Mouse (Mus musculus) ES-Bruce4 (cell line): ENCODE measurements around the gene Hist2h2aa2. TPM values are rescaled to one million over a fixed set of nuclear protein-coding genes. Genes with fewer than 3 reads are reported as not detected.

ENCODE experiments used
- H3K27ac ChIP-seq: 2 replicates; pipeline ENCODE4 v1.5.1; 2012; ENCODE audit warnings: low read length, inconsistent platforms; ENCODE audit not compliant: insufficient read depth
- H3K27me3 ChIP-seq: 2 replicates; pipeline ENCODE4 v1.6.1; 2012; ENCODE audit warnings: mild to moderate bottlenecking, low read length, inconsistent platforms; ENCODE audit not compliant: control insufficient read depth, poor library complexity, insufficient read depth, severe bottlenecking
- H3K36me3 ChIP-seq: 2 replicates; pipeline ENCODE4 v1.6.1; 2012; ENCODE audit warnings: inconsistent platforms, mild to moderate bottlenecking, low read length, moderate library complexity; ENCODE audit not compliant: control insufficient read depth, poor library complexity, insufficient read depth, severe bottlenecking
- H3K4me1 ChIP-seq: one replicate; pipeline ENCODE4 v1.8.1; 2011; ENCODE audit warnings: low read length; ENCODE audit not compliant: control insufficient read depth, insufficient read depth
- H3K4me3 ChIP-seq: 2 replicates; pipeline ENCODE4 v1.5.1; 2011; ENCODE audit warnings: low read depth, mild to moderate bottlenecking, low read length
- H3K9ac ChIP-seq: 2 replicates; pipeline ENCODE4 v1.6.1; 2012; ENCODE audit warnings: low read depth, mild to moderate bottlenecking, inconsistent platforms; ENCODE audit not compliant: poor library complexity, severe bottlenecking
- H3K9me3 ChIP-seq: replicated peaks from 2 replicates; pipeline ENCODE4 v1.6.1; 2012; ENCODE audit warnings: mild to moderate bottlenecking, low read length, inconsistent platforms; ENCODE audit not compliant: control insufficient read depth, poor library complexity, insufficient read depth, severe bottlenecking
- CTCF ChIP-seq: IDR thresholded peaks from one replicate; pipeline ENCODE4 v1.8.1; 2011; ENCODE audit warnings: low read depth, low read length
- EP300 ChIP-seq: IDR thresholded peaks from 2 replicates; pipeline ENCODE4 v1.6.1; 2011; ENCODE audit warnings: low read depth, low read length; ENCODE audit not compliant: insufficient read depth
- POLR2A ChIP-seq: IDR thresholded peaks from one replicate; pipeline ENCODE4 v1.8.1; 2011; ENCODE audit warnings: low read length; ENCODE audit not compliant: insufficient read depth
- polyA plus RNA-seq: library from polyadenylated mRNA; stranded (reverse); fragments of >200 nt; gene quantifications from 2 replicates; pipeline ENCODE4 v1.2.4, GENCODE M21; 2011; ENCODE audit warnings: low read depth; ENCODE audit not compliant: missing spikeins, insufficient read depth, insufficient read length

Hist2h2aa2 gene
- polyA plus RNA-seq, 1 experiment = 17.2 TPM

- TF ChIP-seq EP300 (no peak), POLR2A (no peak), CTCF (no peak)
- Histone ChIP-seq H3K4me1 (peaks cover 1% of the 10 kb centered on the region), H3K27me3 (no peaks in the 10 kb centered on the region), H3K9ac (peak overlapping the region; percentile 61), H3K27ac (peak overlapping the region; percentile 47), H3K4me3 (peak overlapping the region; percentile 85), H3K36me3 (no peaks in the 10 kb centered on the region), H3K9me3 (no peaks in the 10 kb centered on the region)
These were observed 43.5 kb downstream of the Hist2h2aa2 start for GRCm38 (mm10) chr3:96196437-96197128.

GRCm38 (mm10) chr3:96195616-96196313 is 44.3 kb downstream of the Hist2h2aa2 start:
- no peak for TF ChIP-seq EP300
- TF ChIP-seq POLR2A = no peak
- TF ChIP-seq CTCF = peak; percentile 21
- H3K27me3 ChIP-seq = no peaks in the 10 kb centered on the region
- peak overlapping the region; percentile 47 for H3K27ac ChIP-seq
- no peak overlapping the region for H3K4me3 ChIP-seq
- H3K4me1 ChIP-seq = peaks cover 1% of the 10 kb centered on the region
- peak overlapping the region; percentile 61 for H3K9ac ChIP-seq
- H3K9me3 ChIP-seq = no peaks in the 10 kb centered on the region
- no peaks in the 10 kb centered on the region for H3K36me3 ChIP-seq

- Histone ChIP-seq H3K4me1 (peaks cover 1% of the 10 kb centered on the region), H3K36me3 (no peaks in the 10 kb centered on the region), H3K27ac (no peak overlapping the region), H3K9ac (no peak overlapping the region), H3K4me3 (no peak overlapping the region), H3K27me3 (no peaks in the 10 kb centered on the region), H3K9me3 (no peaks in the 10 kb centered on the region)
- TF ChIP-seq POLR2A = no peak
- no peak for TF ChIP-seq CTCF
- no peak for TF ChIP-seq EP300
These were observed 45.1 kb downstream of the Hist2h2aa2 start for GRCm38 (mm10) chr3:96194966-96195365.

- Histone ChIP-seq H3K9ac (no peak overlapping the region), H3K4me1 (no peaks in the 10 kb centered on the region), H3K36me3 (no peaks in the 10 kb centered on the region), H3K27ac (no peak overlapping the region), H3K9me3 (no peaks in the 10 kb centered on the region), H3K27me3 (no peaks in the 10 kb centered on the region), H3K4me3 (no peak overlapping the region)
- TF ChIP-seq EP300 (no peak), POLR2A (no peak), CTCF (no peak)
These were observed 47.1 kb downstream of the Hist2h2aa2 start for GRCm38 (mm10) chr3:96192977-96193376.

Other genes starting within 250 kb of the Hist2h2aa2 start
- 9.2 and 15.0 TPM in 2 replicates for gene Plekho1, start 244.3 kb downstream of the Hist2h2aa2 start, polyA plus RNA-seq
- 12.6 and 14.2 TPM in 2 replicates for gene Vps45, start 181.8 kb downstream of the Hist2h2aa2 start, polyA plus RNA-seq
- 42.5 and 42.7 TPM in 2 replicates for gene Otud7b, start 135.7 kb downstream of the Hist2h2aa2 start, polyA plus RNA-seq
- gene Mtmr11, start 78.3 kb downstream of the Hist2h2aa2 start, polyA plus RNA-seq = 4.3 and 7.4 TPM in 2 replicates
- 81.7 and 90.5 TPM in 2 replicates for gene Sf3b4, start 67.9 kb downstream of the Hist2h2aa2 start, polyA plus RNA-seq
- 4.5 and 4.9 TPM in 2 replicates for gene Sv2a, start 59.1 kb downstream of the Hist2h2aa2 start, polyA plus RNA-seq
- gene Bola1, start 20.6 kb downstream of the Hist2h2aa2 start, polyA plus RNA-seq = 18.1 and 27.8 TPM in 2 replicates
- not detected in 2 replicates for gene Hist2h2ab, start 20.4 kb downstream of the Hist2h2aa2 start, polyA plus RNA-seq
- 2.5 and 4.3 TPM in 2 replicates for gene Hist2h2ac, start 19.4 kb downstream of the Hist2h2aa2 start, polyA plus RNA-seq
- 1.3 and 2.0 TPM in 2 replicates for gene Hist2h2be, start 19.2 kb downstream of the Hist2h2aa2 start, polyA plus RNA-seq
- gene Hist2h3c2, start 1.1 kb downstream of the Hist2h2aa2 start, polyA plus RNA-seq = 23.1 and 41.5 TPM in 2 replicates
- gene Hist2h2aa1, start 5.2 kb upstream of the Hist2h2aa2 start, polyA plus RNA-seq = not detected in 2 replicates
- gene Hist2h3c1, start 6.4 kb upstream of the Hist2h2aa2 start, polyA plus RNA-seq = 1.3 and 3.0 TPM in 2 replicates
- 3.6 and 4.0 TPM in 2 replicates for gene Hist2h4, start 23.0 kb upstream of the Hist2h2aa2 start, polyA plus RNA-seq
- gene Hist2h3b, start 28.4 kb upstream of the Hist2h2aa2 start, polyA plus RNA-seq = 7.7 and 11.1 TPM in 2 replicates
- gene Hist2h2bb, start 29.5 kb upstream of the Hist2h2aa2 start, polyA plus RNA-seq = 33.9 and 35.8 TPM in 2 replicates
- gene Fcgr1, start 53.7 kb upstream of the Hist2h2aa2 start, polyA plus RNA-seq = not detected in 2 replicates
- 4.6 TPM in 2 replicates for gene BC107364, start 212.0 kb upstream of the Hist2h2aa2 start, polyA plus RNA-seq